In the genomic region with DNA sequence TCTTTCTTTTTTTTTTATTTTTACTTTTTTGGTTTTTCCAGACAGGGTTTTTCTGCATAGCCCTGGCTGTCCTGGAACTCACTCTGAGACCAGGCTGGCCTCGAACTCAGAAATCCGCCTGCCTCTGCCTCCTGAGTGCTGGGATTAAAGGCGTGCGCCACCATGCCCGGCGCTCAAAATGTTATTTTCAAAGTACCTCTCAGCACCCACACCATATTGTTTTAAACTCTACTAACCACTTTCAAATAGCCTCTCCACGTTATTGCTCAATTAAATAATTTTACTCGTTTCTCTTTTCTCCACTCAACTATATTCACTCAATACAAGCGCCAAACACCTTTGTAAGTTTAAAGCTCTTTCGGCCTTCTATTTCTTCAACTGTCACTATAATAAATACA, we compare ENCODE assay signal across 9 mouse cellular contexts. TPM values are rescaled to one million over a fixed set of nuclear protein-coding genes. Genes with fewer than 3 reads are reported as not detected.
A peak's percentile ranks its signal among the peaks of the same experiment; 100 is the strongest.
DNase-seq lines count a peak whose midpoint lies in the region; ATAC-seq and TF ChIP-seq lines count a peak whose summit lies in the region.
"Not testable (repeated sequence)": the region's sequence is repeated elsewhere in the genome, so short reads cannot be mapped to it uniquely, and the experiment has no call there.
"Had no signal": no experiment of that assay in that cellular context is flagged by ENCODE, and none has a peak within 500 bp of the region (broad histone marks: within the 10 kb centered on the region; RNA-seq: fewer than 3 reads in every experiment).

No protein-coding gene starts in this region.

- not testable (repeated sequence) for TF ChIP-seq CTCF in cortical plate, adult 2 months (IDR thresholded peaks at IDR 0.05; ENCODE audit: extremely low read depth, insufficient read depth, low read length); spleen, adult 2 months (IDR thresholded peaks at IDR 0.05; ENCODE audit: extremely low read depth, insufficient read depth, insufficient read length, insufficient replicate concordance)

- not testable (repeated sequence) for H3K36me3 ChIP-seq in forebrain, embryonic 15.5 days; kidney, embryonic 15.5 days; liver, embryonic 13.5 days; midbrain, embryonic 12.5 days; spleen, adult 2 months (ENCODE audit: control insufficient read depth, insufficient read depth, low read length)
- H3K36me3 ChIP-seq in hindbrain, embryonic 10.5 days, result peaks cover 13% of the 10 kb centered on the region; the same call in 1 of the 2 replicates

- not testable (repeated sequence) for H3K27me3 ChIP-seq in forebrain, embryonic 15.5 days; hindbrain, embryonic 10.5 days (ENCODE audit: insufficient read depth, poor library complexity, severe bottlenecking); kidney, embryonic 15.5 days; liver, embryonic 13.5 days; midbrain, embryonic 12.5 days; spleen, adult 2 months (ENCODE audit: control insufficient read depth, insufficient read depth, low read length)

- peak; percentile 22 for DNase-seq in 3134 (ENCODE audit: extremely low read depth, insufficient read length, low spot score)
- DNase-seq in hindbrain, embryonic 10.5 days (ENCODE audit: low spot score); liver, embryonic 13.5 days; spleen, adult 2 months (ENCODE audit: low read depth in 1 of 2, low spot score in 2 of 2): not testable (repeated sequence)

- H3K4me1 ChIP-seq in cortical plate, adult 2 months (ENCODE audit: control insufficient read depth, insufficient read depth, low read length); spleen, adult 2 months (ENCODE audit: control insufficient read depth, insufficient read depth, insufficient read length): not testable (repeated sequence)
- H3K4me1 ChIP-seq in forebrain, embryonic 15.5 days, result peaks cover 21% of the 10 kb centered on the region
- H3K4me1 ChIP-seq in hindbrain, embryonic 10.5 days (replicated peaks), result peaks cover 18% of the 10 kb centered on the region
- H3K4me1 ChIP-seq in kidney, embryonic 15.5 days, result peaks cover 15% of the 10 kb centered on the region
- H3K4me1 ChIP-seq in liver, embryonic 13.5 days (replicated peaks), result peaks cover 40% of the 10 kb centered on the region
- peaks cover 20% of the 10 kb centered on the region for H3K4me1 ChIP-seq in midbrain, embryonic 12.5 days

- H3K9ac ChIP-seq in forebrain, embryonic 15.5 days (replicated peaks), result peak overlapping the region; percentile 91; the same call in 1 of the 2 replicates
- peak overlapping the region; percentile 97 for H3K9ac ChIP-seq in kidney, embryonic 15.5 days
- peak overlapping the region; percentile 94 for H3K9ac ChIP-seq in liver, embryonic 13.5 days
- H3K9ac ChIP-seq in midbrain, embryonic 12.5 days (replicated peaks), result peak overlapping the region; percentile 99

- WGBS in forebrain, embryonic 15.5 days, result 80% methylated on average over 10 of the region's 10 CpGs
- WGBS in hindbrain, embryonic 10.5 days, result 88% methylated on average over 10 of the region's 10 CpGs
- WGBS in kidney, embryonic 15.5 days, result 86% methylated on average over 10 of the region's 10 CpGs
- 75% methylated on average over 10 of the region's 10 CpGs for WGBS in liver, embryonic 13.5 days (ENCODE audit: insufficient replicate concordance)
- 89% methylated on average over 10 of the region's 10 CpGs for WGBS in midbrain, embryonic 12.5 days
- WGBS in spleen, adult 2 months, result 84% methylated on average over 10 of the region's 10 CpGs

- peak overlapping the region; percentile 95 for H3K4me3 ChIP-seq in cortical plate, adult 2 months (ENCODE audit: insufficient read depth, low read length)
- peak overlapping the region; percentile 90 for H3K4me3 ChIP-seq in forebrain, embryonic 15.5 days
- H3K4me3 ChIP-seq in hindbrain, embryonic 10.5 days, result peak overlapping the region; percentile 96
- peak overlapping the region; percentile 86 for H3K4me3 ChIP-seq in kidney, embryonic 15.5 days (replicated peaks)
- H3K4me3 ChIP-seq in liver, embryonic 13.5 days (replicated peaks), result peak overlapping the region; percentile 83
- H3K4me3 ChIP-seq in midbrain, embryonic 12.5 days, result peak overlapping the region; percentile 93
- H3K4me3 ChIP-seq in spleen, adult 2 months (ENCODE audit: extremely low read depth, insufficient read depth, insufficient read length), result peak overlapping the region; percentile 80; the same call in 1 of the 2 replicates

- not testable (repeated sequence) for ATAC-seq in forebrain, embryonic 15.5 days (replicated peaks); kidney, embryonic 15.5 days (replicated peaks; ENCODE audit: low FRiP score); liver, embryonic 13.5 days (ENCODE audit: low read depth); midbrain, embryonic 12.5 days (ENCODE audit: low FRiP score, low read depth)

- H3K9me3 ChIP-seq in forebrain, embryonic 15.5 days; hindbrain, embryonic 10.5 days; kidney, embryonic 15.5 days (replicated peaks); liver, embryonic 13.5 days (replicated peaks); midbrain, embryonic 12.5 days: not testable (repeated sequence)

- not testable (repeated sequence) for H3K27ac ChIP-seq in cortical plate, adult 2 months (ENCODE audit: insufficient read depth, low read length); spleen, adult 2 months (ENCODE audit: insufficient read depth, low read length)
- H3K27ac ChIP-seq in forebrain, embryonic 15.5 days (replicated peaks), result peak overlapping the region; percentile 98
- peak overlapping the region; percentile 99 for H3K27ac ChIP-seq in hindbrain, embryonic 10.5 days
- peak overlapping the region; percentile 99 for H3K27ac ChIP-seq in kidney, embryonic 15.5 days
- H3K27ac ChIP-seq in liver, embryonic 13.5 days, result peak overlapping the region; percentile 94
- peak overlapping the region; percentile 99 for H3K27ac ChIP-seq in midbrain, embryonic 12.5 days (replicated peaks)

- not testable (repeated sequence) for TF ChIP-seq POLR2A in cortical plate, adult 2 months (IDR thresholded peaks at IDR 0.05; ENCODE audit: extremely low read depth, insufficient read depth, low read length); spleen, adult 2 months (IDR thresholded peaks at IDR 0.05; ENCODE audit: low read depth, low read length)

- peak overlapping the region; percentile 60 for H3K4me2 ChIP-seq in forebrain, embryonic 15.5 days (replicated peaks)
- H3K4me2 ChIP-seq in kidney, embryonic 15.5 days, result peak overlapping the region; percentile 73
- peak overlapping the region; percentile 86 for H3K4me2 ChIP-seq in liver, embryonic 13.5 days
- peak overlapping the region; percentile 60 for H3K4me2 ChIP-seq in midbrain, embryonic 12.5 days (replicated peaks)

RNA-seq across cellular contexts. Expression of a gene that starts 0.9 kb away (rescaled TPM):
- 146 and 154 TPM in 2 replicates for polyA plus RNA-seq in cortical plate, adult 2 months (2012; rRNA removed)
- 190 and 195 TPM in 2 replicates for polyA plus RNA-seq in forebrain, embryonic 15.5 days (2015; fragmentation: Nextera tagmentation; extraction: Ambion mirVana)
- polyA plus RNA-seq in hindbrain, embryonic 10.5 days (2016; fragmentation: Nextera tagmentation; extraction: Ambion mirVana), result 74.4 and 106 TPM in 2 replicates
- 96.9 and 107 TPM in 2 replicates for polyA plus RNA-seq in kidney, embryonic 15.5 days (2015; fragmentation: Nextera tagmentation; extraction: Ambion mirVana)
- polyA plus RNA-seq in liver, embryonic 13.5 days (2015; fragmentation: Nextera tagmentation; extraction: Ambion mirVana), result 34.9 and 39.6 TPM in 2 replicates
- polyA plus RNA-seq in midbrain, embryonic 12.5 days (2016; fragmentation: Nextera tagmentation; extraction: Ambion mirVana), result 117 and 118 TPM in 2 replicates
- 120 and 164 TPM in 2 replicates for polyA plus RNA-seq in spleen, adult 2 months (2012; rRNA removed)

RNA-seq across cellular contexts. Expression of a gene that starts 1.0 kb away (rescaled TPM):
- polyA plus RNA-seq in cortical plate, adult 2 months (2012; rRNA removed), result 107 and 110 TPM in 2 replicates
- polyA plus RNA-seq in forebrain, embryonic 15.5 days (2015; fragmentation: Nextera tagmentation; extraction: Ambion mirVana), result 195 and 199 TPM in 2 replicates
- 182 and 190 TPM in 2 replicates for polyA plus RNA-seq in hindbrain, embryonic 10.5 days (2016; fragmentation: Nextera tagmentation; extraction: Ambion mirVana)
- polyA plus RNA-seq in kidney, embryonic 15.5 days (2015; fragmentation: Nextera tagmentation; extraction: Ambion mirVana), result 171 and 184 TPM in 2 replicates
- polyA plus RNA-seq in liver, embryonic 13.5 days (2015; fragmentation: Nextera tagmentation; extraction: Ambion mirVana), result 116 and 132 TPM in 2 replicates
- polyA plus RNA-seq in midbrain, embryonic 12.5 days (2016; fragmentation: Nextera tagmentation; extraction: Ambion mirVana), result 175 and 178 TPM in 2 replicates
- polyA plus RNA-seq in spleen, adult 2 months (2012; rRNA removed), result 9.7 and 11.7 TPM in 2 replicates

RNA-seq across cellular contexts. Expression of a gene that starts 43.4 kb away (rescaled TPM):
- 0.49 TPM in 1 of 2 replicates, not detected in the other for polyA plus RNA-seq in cortical plate, adult 2 months (2012; rRNA removed)
- not detected in 2 replicates for polyA plus RNA-seq in forebrain, embryonic 15.5 days (2015; fragmentation: Nextera tagmentation; extraction: Ambion mirVana)
- not detected in 2 replicates for polyA plus RNA-seq in hindbrain, embryonic 10.5 days (2016; fragmentation: Nextera tagmentation; extraction: Ambion mirVana)
- not detected in 2 replicates for polyA plus RNA-seq in kidney, embryonic 15.5 days (2015; fragmentation: Nextera tagmentation; extraction: Ambion mirVana)
- polyA plus RNA-seq in liver, embryonic 13.5 days (2015; fragmentation: Nextera tagmentation; extraction: Ambion mirVana), result 1.0 TPM in 1 of 2 replicates, not detected in the other
- not detected in 2 replicates for polyA plus RNA-seq in midbrain, embryonic 12.5 days (2016; fragmentation: Nextera tagmentation; extraction: Ambion mirVana)
- polyA plus RNA-seq in spleen, adult 2 months (2012; rRNA removed), result not detected in 2 replicates
- polyA plus RNA-seq: Patski had no signal
